Mouse (Mus musculus) heart, postnatal 36 days (tissue): ENCODE results near the gene Gtf2ird1. TPM values are rescaled to one million over a fixed set of nuclear protein-coding genes. Genes with fewer than 3 reads are reported as not detected.
A peak's percentile ranks its signal among the peaks of the same experiment; 100 is the strongest.
"Not testable (repeated sequence)": the region's sequence is repeated elsewhere in the genome, so short reads cannot be mapped to it uniquely, and the experiment has no call there.

ENCODE experiments used
- DNase-seq, 2 experiments: peaks; one replicate each; pipeline ENCODE4 v3.0.0; 2021 to 2022
- intact Hi-C: fragments of 180-260 bp; cut with DNase I; formaldehyde crosslinking; loops from one replicate; pipeline ENCODE4 v1.15.1; 2025
- total RNA-seq, 2 experiments: library from RNA; stranded (reverse); gene quantifications; 2 replicates each; pipeline ENCODE4 v1.2.3; 2021

Gene Gtf2ird1
- total RNA-seq, 2 experiments from 2014 or later = 23.4 to 26.9 TPM

DNA sequence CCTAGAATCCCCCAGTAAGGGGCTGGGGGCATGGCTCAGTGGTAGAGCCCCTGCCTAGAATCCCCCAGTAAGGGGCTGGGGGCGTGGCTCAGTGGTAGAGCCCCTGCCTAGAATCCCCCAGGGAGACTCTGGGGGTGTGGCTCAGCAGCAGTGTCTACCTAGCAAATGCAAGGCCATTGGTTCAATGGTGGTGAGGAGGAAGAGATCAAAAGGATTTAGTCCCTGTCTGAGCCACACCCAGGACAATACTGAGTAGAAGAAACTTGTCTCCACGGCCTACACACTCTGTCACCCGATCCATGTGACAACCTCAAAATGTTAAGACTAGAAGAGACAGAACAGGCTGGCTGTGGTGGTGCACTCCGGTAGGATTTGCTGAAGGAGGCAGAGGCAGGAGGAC lies 9.8 kb downstream of the Gtf2ird1 start:
- DNase-seq, intact Hi-C loops: not testable (repeated sequence)

DNA sequence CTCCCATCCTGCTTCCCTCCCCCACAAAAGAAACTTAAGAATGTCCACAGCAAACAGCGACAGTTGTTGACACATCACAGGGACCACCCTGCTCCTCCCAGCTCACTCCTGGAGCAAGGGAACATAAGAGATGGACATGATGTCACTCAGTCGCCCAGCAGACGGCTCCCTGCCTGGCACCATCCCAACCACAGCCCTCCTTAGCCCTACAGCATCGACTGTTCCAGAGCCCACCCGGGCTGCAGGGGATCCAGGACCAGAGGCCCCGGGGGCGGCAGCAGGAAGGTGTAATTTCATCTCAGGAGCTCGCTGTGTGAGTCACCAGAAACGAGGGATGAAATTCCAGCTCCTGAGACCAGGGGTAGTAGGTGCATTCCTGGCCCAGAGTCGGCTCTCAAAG lies 10.6 kb downstream of the Gtf2ird1 start:
- no peak for DNase-seq
- intact Hi-C loops = no loop called here

DNA sequence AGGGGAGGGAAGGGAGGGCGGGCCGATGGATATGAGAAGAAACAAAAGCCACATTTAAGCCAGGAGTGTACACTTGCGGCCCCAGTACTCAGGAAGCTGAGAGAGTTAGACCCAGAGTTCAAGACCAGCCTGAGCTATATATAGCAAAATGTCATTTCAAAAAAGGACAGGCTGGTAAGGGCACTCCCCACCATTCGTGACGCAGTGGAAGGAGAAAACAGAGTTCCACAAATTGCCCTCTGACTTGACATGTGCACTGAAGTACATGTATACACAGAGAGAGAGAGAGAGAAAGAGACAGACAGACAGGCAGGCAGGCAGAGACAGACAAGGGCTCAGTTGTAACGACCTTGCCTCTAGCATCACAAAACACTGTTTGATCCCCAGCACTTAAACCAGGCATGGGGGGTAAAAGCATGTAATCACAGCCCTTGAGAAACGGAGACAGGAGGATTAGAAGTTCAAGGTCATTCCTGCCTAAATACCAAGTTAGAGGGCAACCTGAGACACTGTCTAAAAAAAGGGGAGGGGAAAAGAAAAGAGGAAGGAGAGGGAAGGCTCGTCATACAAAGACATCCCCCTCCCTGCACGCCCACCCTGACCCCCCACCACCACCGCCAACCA lies 11.2 kb downstream of the Gtf2ird1 start:
- intact Hi-C loops = no loop called here
- DNase-seq = no peak

DNA sequence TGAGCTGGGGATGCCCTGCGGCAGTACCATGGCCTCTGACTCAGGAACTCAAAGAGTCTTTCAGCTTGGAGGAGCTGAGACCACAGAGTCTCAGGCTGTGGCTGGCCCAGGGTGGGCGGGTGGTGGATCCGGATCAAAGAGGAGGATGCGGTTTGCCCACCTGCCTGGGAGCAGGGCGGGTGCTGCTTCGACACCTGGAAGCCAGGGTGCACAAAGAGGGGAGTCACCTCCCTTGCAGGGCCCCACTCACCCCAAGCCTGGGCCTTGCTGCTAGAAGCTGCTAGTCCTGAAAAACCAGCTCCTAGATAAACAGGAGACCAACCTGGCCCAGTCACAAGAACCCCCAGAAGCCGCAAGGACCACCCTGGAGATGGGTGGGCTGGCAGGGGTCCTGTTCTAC lies 12.0 kb downstream of the Gtf2ird1 start:
- no peak for DNase-seq
- intact Hi-C loops = no loop called here

DNA sequence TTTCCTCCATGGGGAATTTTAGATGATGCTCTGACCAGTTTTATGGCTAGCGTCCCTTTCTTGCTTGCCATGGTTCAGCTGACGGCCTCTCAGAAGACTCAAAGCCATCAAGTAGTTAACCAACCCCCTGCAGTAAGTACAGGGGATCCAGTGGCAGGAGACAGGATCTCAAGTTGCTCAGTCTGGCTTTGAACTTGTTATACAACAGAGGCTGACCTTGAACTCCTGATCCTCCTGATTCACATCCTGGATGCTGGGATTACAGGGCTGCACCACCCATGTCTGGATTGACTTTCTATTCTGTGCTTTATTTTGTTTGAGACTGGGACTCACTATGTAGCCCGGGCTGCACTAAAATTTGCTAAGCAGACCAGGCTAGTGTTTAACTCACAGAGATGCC lies 14.4 kb downstream of the Gtf2ird1 start:
- intact Hi-C loops = no loop called here
- DNase-seq = no peak

DNA sequence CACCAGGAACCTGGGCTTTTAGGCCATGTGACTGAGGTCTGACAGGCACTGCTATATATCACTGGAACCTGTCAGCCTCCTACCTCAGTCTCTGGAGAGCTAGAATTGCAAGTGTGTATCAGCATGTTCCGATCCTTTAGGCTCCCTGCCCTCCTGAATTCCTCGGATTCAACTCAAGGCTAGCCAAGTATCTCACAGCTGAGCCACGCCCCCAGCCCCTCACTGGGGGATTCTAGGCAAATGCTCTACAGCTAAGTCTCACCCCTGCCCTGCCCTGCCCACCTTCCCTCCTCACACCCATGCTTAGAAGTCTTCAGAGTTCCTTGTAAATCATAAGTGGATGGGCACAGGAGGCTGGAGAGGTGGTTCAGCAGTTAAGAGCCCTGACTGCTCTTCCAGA lies 15.4 kb downstream of the Gtf2ird1 start:
- intact Hi-C loops = no loop called here
- no peak for DNase-seq

DNA sequence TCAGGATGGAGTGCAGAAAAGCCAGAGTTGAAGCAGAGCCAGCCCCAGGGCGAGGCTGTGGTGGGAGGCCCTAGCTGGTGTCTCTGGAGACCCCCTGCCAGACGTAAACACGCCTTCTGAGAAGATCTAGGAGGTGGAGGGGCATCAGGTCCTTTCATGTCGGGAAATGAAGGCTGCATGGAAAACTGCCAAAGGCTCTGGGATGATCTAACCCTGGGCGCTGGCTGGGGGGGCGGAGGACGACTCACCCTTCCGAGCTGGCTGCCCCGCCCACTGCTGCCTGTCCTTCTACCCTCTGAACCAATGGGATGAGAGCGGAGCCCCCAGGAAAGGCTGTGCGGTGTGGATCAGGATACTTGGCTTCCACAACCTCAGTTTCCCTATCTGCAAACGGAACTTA lies 16.4 kb downstream of the Gtf2ird1 start:
- DNase-seq = peak; percentile 40 to 60
- intact Hi-C loops = no loop called here

DNA sequence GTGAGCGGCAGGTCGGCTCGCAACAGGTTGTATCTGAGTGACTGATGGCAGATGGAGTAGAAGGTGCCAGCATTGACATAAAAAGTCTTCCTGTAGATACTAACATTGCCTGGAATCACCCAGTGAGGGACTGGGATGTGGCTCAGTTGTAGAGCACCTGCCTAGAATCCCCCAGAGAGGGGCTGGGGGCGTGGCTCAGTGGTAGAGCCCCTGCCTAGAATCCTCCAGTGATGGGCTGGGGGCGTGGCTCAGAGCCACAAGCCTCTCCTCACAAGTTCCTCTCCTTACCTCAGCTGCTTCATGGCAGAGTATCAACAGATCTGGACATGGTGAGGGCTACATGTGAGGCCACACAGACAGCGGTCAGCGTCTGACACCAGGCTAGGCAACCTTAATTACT lies 17.0 kb downstream of the Gtf2ird1 start:
- no peak for DNase-seq
- intact Hi-C loops = no loop called here

DNA sequence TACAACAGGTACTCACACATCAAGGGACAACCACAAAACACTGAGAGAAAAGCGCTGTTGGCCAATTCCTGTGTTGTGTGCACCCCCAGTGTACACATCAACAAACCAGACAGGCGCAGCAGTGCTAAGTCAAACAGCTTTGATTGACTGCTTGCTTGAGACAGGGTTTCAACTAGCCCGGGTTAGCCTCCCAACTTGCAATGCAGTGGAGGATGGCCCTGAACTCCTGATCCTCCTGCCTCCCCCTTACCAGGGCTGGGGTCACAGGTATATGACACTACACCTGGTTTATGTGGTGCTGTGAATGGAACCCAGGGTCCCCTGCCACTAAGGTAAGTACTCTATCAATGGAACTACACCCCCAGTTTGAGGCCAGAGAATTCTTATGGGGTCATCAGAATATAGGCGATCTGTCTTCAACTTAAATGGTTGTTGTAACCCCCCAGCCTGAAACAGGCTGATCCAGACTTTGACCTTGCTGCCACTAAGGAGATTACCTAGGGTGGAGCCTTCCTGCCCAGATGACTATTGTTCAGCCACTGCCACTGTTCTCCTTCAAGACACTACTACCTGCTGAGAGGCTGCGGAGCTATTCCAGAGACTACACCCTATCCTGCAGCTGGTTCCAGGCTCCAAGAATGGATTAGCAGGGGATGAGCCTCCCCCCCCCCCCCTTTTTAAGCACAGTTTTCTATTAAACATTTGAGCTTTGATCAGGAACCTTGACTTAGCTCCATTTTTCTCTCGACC lies 17.7 kb downstream of the Gtf2ird1 start:
- DNase-seq = no peak
- intact Hi-C loops = no loop called here

DNA sequence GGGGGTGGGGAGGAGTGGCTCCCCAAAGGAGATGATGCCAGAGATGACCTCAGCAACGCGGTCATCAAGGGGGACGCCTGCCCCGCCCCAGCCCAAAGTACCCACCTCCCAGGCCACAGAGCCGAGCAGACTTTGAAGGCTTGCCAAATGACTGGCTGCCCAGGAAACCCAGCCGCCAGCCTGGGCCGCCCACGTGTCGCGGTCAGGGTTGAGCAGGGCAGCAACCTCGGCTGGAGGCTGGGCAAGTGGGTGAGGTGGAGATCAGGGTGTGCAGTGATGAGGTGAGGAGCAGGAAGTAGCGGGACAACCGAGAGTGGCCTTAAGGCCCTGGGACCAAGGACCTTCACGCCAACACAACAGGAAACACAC lies 19.1 kb downstream of the Gtf2ird1 start:
- DNase-seq = peak; percentile 63 to 67
- intact Hi-C loops = loop anchor here (2.0 kb wide), 1 partner anchor 15 kb away; no protein-coding TSS in a partner anchor

DNA sequence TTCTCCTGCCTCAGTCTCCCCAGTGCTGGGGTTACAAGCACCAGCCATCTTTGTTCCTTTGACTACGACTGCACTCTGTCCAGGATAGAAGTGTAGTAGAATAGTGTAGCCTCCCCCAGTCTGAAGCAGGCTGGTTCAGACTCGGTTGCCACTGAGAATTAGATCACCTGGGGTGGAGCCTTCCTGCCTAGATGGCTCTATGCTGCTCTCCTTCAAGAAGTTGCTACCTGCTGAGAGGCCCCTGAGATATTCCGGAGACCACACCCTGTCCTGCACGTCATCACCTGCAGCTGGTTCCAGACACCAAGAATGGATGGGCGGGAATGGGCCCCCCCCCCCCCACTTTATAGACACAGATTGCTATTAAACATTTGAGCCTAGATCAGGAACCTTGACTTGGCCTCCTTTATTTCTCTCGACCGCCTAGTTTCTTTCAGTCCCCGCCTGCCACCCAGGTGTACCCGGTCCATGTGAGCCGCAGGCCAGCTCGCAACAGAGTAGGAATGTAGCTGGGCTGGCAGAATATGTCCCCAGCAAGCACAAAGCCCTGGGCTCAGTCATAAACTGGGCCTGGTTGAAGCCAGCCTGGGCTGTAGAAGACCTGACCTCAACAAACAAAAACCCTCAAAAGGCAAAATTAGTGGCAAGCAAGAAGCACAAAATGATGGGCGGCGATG lies 19.6 kb downstream of the Gtf2ird1 start:
- no peak for DNase-seq
- intact Hi-C loops = loop anchor here (2.0 kb wide), 1 partner anchor 14 kb away; no protein-coding TSS in a partner anchor

DNA sequence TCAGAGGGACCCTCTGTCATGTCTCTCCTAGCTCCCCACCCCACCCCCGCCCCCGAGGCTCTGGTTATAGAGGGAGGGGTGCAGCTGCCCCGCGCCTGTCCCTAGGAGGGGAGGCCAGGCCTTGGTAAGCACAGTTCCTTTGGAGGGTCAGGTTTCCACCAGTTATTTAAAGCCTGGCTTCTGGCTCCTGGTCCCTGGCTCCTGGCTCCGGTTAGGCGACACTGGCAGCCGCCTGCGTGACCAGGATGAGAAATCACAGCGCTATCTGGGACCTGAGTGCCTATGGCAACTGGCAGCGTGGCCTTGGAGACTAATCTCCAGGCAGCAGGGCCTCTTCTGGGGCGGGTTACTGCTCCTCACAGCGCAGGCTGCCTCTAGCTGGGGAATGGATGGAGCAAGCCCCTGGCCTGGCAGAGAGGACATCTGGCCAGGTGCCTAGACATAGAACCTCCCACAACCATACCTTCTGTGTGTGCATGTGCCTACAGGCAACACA lies 20.6 kb downstream of the Gtf2ird1 start:
- intact Hi-C loops = loop anchor here (2.0 kb wide), 1 partner anchor 13 kb away; no protein-coding TSS in a partner anchor

DNA sequence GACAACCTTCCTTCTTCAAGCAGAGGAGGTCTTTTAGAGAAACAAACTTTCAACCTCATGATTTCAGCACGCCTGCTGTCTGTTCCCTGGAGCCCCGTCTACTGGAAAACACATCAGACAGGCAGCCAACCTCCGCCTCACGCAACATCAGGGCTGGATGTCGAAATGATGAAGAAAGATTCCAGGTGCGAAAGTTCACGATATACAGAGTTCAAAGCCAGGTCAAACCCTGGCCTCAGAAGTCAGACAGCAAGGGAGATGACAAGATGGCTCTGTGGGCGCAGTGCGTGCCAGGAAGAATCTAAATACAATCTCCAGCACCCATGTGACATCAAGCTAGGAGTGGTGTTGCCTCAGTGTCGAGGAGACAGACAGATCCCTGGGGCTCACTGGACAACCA lies 23.4 kb downstream of the Gtf2ird1 start:
- DNase-seq = peak; percentile 16 to 25
- intact Hi-C loops = no loop called here

More for the DNA sequence above, 20.6 kb downstream of the Gtf2ird1 start:
- peak; percentile 59 to 64 for DNase-seq

DNA sequence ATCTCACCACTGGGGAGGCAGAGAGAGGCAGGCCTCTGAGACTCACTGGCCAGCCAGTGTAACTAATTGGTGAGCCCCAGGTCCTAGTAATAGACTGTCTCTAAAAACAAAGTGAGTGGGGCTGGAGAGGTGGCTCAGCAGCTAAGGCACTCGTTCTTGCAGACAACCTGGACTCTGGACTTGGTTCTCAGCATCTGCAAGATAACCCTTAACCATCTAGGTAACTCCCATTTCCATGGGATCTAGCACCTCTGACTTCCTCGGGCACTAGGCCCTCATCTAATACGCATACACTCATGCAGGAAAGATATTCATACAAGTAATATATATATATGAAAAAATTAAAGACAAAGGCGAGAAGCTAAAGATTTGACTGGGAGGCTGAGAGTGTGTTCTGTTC lies 26.4 kb downstream of the Gtf2ird1 start:
- intact Hi-C loops = no loop called here
- DNase-seq = no peak

DNA sequence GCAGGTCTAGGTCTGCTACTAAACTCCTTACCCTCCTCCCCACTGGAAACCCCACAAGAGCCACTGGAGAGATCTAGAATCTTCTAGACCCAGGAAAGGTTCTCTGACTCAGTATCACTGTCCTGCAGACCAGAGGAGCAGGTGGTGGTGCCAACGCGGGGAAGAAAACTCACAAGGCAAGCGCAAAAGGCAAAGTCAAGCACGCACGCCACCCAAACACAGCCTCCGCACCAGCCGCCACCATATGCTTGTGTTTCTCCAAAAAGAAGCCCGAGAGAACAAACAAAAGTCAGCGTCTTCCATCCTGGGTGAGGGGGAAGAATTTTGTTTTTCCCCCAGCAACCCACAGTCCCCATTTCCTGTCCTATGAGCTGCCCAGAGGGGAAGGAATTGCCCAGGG lies 28.9 kb downstream of the Gtf2ird1 start:
- no peak for DNase-seq
- intact Hi-C loops = no loop called here

DNA sequence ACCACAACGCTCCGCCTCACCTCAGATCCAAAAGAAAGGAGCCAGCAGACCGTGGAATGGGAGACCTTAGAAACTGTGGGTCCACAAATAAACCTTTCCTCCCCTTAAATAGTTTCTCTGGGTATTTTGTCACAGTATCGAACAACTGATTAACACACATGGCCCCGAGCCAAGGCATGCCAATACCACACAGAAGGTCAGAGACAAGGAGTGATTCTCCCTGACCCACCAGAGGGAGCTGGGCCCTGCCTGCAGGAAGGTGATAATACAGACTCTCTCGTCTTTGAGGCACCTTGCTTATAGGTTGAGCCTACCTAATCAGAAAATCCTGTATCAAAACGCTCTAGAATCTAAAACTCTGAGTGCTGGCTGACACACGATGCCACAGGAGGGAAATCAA lies 30.9 kb downstream of the Gtf2ird1 start:
- intact Hi-C loops = no loop called here

DNA sequence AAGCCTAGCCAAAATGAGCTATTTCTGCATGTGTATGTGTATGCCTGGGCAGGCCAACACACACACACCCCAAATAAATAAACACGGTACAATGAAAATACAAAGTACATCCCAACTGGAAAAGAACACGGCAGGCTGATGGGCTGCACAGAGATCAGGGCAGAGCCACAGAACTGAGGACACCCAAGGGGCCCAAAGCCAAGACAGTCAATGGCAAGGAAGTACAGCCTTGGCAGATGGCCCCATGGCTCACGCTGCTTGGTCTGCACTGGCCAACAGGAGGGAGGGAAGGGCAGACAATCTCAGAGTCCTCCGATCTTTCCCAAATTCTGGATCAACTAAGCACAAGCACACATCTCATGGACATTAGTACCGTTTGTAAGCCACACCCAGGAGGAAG lies 32.6 kb downstream of the Gtf2ird1 start:
- intact Hi-C loops = loop anchor here (2.0 to 5.0 kb wide), 2 partner anchors 13 to 42 kb away; no protein-coding TSS in a partner anchor
- peak; percentile 82 to 84 for DNase-seq

More for the DNA sequence above, 30.9 kb downstream of the Gtf2ird1 start:
- DNase-seq = no peak

DNA sequence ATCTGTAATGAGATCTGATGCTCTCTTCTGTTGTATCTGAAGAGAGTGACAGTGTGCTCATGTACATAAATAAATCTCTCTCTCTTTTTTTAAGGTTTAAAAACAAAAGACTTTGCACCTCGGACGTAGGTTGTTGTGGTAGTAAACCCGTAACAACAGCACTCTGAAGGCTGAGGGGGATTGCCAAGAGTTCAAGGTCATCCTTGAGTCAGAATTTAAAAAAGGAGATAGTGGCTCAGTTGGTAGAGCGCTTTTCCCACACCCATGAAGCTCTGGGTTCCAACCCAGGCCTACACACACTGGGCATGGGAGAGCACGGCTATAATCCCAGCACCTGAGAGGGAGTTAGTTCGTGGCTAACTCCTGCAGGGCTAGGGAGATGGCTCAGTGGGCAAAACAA lies 33.1 kb downstream of the Gtf2ird1 start:
- no peak for DNase-seq
- intact Hi-C loops = loop anchor here (2.0 to 5.0 kb wide), 2 partner anchors 13 to 41 kb away; no protein-coding TSS in a partner anchor

DNA sequence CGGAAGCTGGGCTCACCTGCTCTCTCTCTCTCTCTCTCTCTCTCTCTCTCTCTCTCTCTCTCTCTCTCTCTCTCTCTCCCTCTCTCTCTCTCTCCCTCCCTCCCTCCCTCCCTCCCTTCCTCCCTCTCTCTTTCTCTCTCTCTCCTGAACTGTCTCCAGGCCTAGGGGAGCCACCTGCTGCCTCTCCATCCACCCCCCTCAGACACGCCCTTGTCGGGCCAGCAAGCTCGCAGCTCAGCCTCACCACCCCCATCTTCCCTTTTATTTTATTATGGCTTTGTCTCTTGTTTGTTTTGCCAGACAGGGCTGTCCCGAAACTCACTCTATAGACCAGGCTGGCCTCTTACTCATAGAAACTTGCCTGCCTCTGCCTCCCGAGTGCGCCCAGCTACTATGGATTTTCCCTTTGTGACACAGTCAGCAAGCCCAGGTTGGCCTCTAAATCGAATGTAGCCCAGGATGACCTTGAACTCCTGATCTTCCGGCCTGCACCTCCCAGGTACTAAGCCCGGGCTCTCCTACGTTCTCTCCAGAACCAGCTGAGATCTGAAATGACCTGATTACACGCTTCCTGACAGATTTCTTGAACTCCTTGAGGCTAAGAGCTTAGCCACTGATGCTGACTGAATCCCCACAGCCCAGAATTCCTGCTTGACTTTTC lies 34.1 kb downstream of the Gtf2ird1 start:
- DNase-seq = no peak
- intact Hi-C loops = loop anchor here (2.0 to 5.0 kb wide), 2 partner anchors 14 to 40 kb away; no protein-coding TSS in a partner anchor

DNA sequence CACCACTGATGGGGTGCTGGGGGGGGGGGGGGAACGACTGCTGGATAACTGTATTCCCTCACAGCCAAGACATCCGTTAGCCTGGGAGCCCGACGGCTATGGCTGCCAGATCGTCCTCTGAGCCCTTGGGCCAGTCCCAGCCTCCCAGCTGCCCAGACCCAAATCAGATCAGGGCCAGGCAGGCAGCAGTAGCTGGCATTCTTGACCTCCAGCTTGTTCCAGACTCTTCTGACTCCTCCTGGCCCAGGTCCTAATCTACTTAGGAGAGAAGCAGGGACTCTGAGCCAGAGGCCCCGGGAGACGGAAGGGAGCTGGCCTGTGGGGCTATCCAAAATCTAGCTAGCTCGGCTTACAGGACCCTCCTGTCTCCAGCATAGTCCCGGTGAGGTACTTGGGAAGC lies 35.5 kb downstream of the Gtf2ird1 start:
- intact Hi-C loops = loop anchor here (5.0 kb wide), 1 partner anchor 39 kb away; no protein-coding TSS in a partner anchor
- DNase-seq = peak; percentile 59 to 63

DNA sequence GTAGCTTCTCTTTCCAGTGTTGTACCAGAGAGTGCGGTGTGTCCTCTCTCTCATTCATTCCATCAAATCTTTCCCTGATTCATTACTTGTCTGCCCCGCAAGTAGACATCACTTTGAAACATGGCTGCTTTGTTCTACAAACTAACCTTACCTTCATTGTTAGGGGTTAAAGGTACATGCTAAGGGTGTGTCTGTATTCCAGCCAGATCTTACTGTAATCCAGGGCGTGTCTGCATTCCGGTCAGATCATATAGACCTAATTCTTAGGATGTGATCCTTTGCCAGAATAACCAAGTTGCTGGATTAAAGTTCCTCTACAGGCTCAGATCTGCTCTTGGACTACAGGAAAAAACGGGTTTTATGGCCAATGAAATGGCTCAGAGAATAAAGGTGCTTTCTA lies 36.8 kb downstream of the Gtf2ird1 start:
- no peak for DNase-seq

More for the DNA sequence above, 36.8 kb downstream of the Gtf2ird1 start:
- intact Hi-C loops = loop anchor here (5.0 kb wide), 1 partner anchor 37 kb away; no protein-coding TSS in a partner anchor
